Mouse (Mus musculus) cerebellum, postnatal 4 days (tissue): ENCODE data around the gene Trabd2b.

Experiments used
- DNase-seq, 2 experiments: peaks; one replicate each; pipeline ENCODE4 v3.0.0; 2022; ENCODE audit warnings: low spot score in 2 of 2, mixed read lengths in 1 of 2

The Trabd2b gene

GRCm38 (mm10) chr4:114605670-114606069 is 199.1 kb downstream of the Trabd2b start:
- DNase-seq, result no peak

GRCm38 (mm10) chr4:114607873-114608272 is 201.3 kb downstream of the Trabd2b start:
- no peak for DNase-seq

- no peak for DNase-seq
These were observed 202.8 kb downstream of the Trabd2b start for GRCm38 (mm10) chr4:114609297-114609696.

- peak in 1 of 2 experiments; percentile 47 for DNase-seq
These were observed 204.8 kb downstream of the Trabd2b start for GRCm38 (mm10) chr4:114611166-114611929.

- DNase-seq, result peak in 1 of 2 experiments; percentile 58
These were observed 205.5 kb downstream of the Trabd2b start for GRCm38 (mm10) chr4:114612032-114612431.

- DNase-seq, result no peak
These were observed 206.3 kb downstream of the Trabd2b start for GRCm38 (mm10) chr4:114612827-114613226.

- no peak for DNase-seq
These were observed 207.6 kb downstream of the Trabd2b start for GRCm38 (mm10) chr4:114614086-114614485.

GRCm38 (mm10) chr4:114615765-114616164 is 209.2 kb downstream of the Trabd2b start:
- no peak for DNase-seq

GRCm38 (mm10) chr4:114622929-114623328 is 216.4 kb downstream of the Trabd2b start:
- no peak for DNase-seq

GRCm38 (mm10) chr4:114624114-114624910 is 217.8 kb downstream of the Trabd2b start:
- no peak for DNase-seq

- no peak for DNase-seq
These were observed 218.8 kb downstream of the Trabd2b start for GRCm38 (mm10) chr4:114625357-114625756.

- no peak for DNase-seq
These were observed 219.4 kb downstream of the Trabd2b start for GRCm38 (mm10) chr4:114625920-114626319.

- DNase-seq, result no peak
These were observed 221.3 kb downstream of the Trabd2b start for GRCm38 (mm10) chr4:114627674-114628293.

- peak; percentile 52 to 64 for DNase-seq
These were observed 229.4 kb downstream of the Trabd2b start for GRCm38 (mm10) chr4:114635889-114636288.

- no peak for DNase-seq
These were observed 229.8 kb downstream of the Trabd2b start for GRCm38 (mm10) chr4:114636324-114636723.

- DNase-seq, result no peak
These were observed 230.6 kb downstream of the Trabd2b start for GRCm38 (mm10) chr4:114637120-114637519.

GRCm38 (mm10) chr4:114642469-114642868 is 235.9 kb downstream of the Trabd2b start:
- DNase-seq, result no peak

GRCm38 (mm10) chr4:114643679-114644208 is 237.2 kb downstream of the Trabd2b start:
- no peak for DNase-seq

- DNase-seq, result no peak
These were observed 238.8 kb downstream of the Trabd2b start for GRCm38 (mm10) chr4:114645341-114645740.

GRCm38 (mm10) chr4:114646825-114647681 is 240.5 kb downstream of the Trabd2b start:
- DNase-seq, result no peak

- DNase-seq, result peak; percentile 65 to 79
These were observed 241.2 kb downstream of the Trabd2b start for GRCm38 (mm10) chr4:114647689-114648088.
